Mouse (Mus musculus) G1E (cell line): ENCODE results near the gene Urad. TPM values are rescaled to one million over a fixed set of nuclear protein-coding genes. Genes with fewer than 3 reads are reported as not detected.

Experiments used
- ATAC-seq: 2 replicates; pipeline ENCODE4 v1.8.0; 2016; ENCODE audit warnings: mild to moderate bottlenecking; ENCODE audit not compliant: insufficient number of reproducible peaks, poor library complexity, low FRiP score, severe bottlenecking; ENCODE audit errors: extremely low read depth
- DNase-seq: peaks from one replicate; pipeline ENCODE4 v3.0.0; 2012; ENCODE audit warnings: low spot score
- H3K27me3 ChIP-seq: 2 replicates; pipeline ENCODE4 v1.6.1; 2012; ENCODE audit warnings: mild to moderate bottlenecking, low read length, inconsistent platforms; ENCODE audit not compliant: insufficient read depth
- H3K36me3 ChIP-seq: replicated peaks from 2 replicates; pipeline ENCODE3; 2012; ENCODE audit warnings: mild to moderate bottlenecking, inconsistent platforms
- H3K4me1 ChIP-seq: 2 replicates; pipeline ENCODE4 v1.6.1; 2012; ENCODE audit warnings: low read depth, low read length, inconsistent platforms, mixed read lengths; ENCODE audit not compliant: insufficient read depth
- H3K4me3 ChIP-seq: 2 replicates; pipeline ENCODE4 v1.5.1; 2012; ENCODE audit warnings: low read depth, mild to moderate bottlenecking, inconsistent platforms, low read length, moderate library complexity, mixed read lengths
- H3K9me3 ChIP-seq: replicated peaks from 2 replicates; pipeline ENCODE4 v1.6.1; 2012; ENCODE audit warnings: inconsistent platforms
- CTCF ChIP-seq: IDR thresholded peaks from 2 replicates; pipeline ENCODE4 v1.5.1; 2012; ENCODE audit warnings: low read depth, low read length, inconsistent platforms, mixed read lengths
- GATA1 ChIP-seq: IDR thresholded peaks from 2 replicates; pipeline ENCODE4 v1.6.1; 2012; ENCODE audit warnings: borderline replicate concordance, low read length, inconsistent platforms, mixed read lengths
- GATA2 ChIP-seq: IDR thresholded peaks from 2 replicates; pipeline ENCODE4 v1.6.1; 2012; ENCODE audit warnings: low read depth, low read length, inconsistent platforms, borderline replicate concordance
- POLR2AphosphoS5 ChIP-seq: IDR thresholded peaks from 2 replicates; pipeline ENCODE4 v1.6.1; 2012; ENCODE audit warnings: low read depth, low read length, inconsistent platforms; ENCODE audit not compliant: insufficient replicate concordance
- TAL1 ChIP-seq: conservative IDR thresholded peaks from 2 replicates; pipeline ENCODE4 v1.6.1; 2012; ENCODE audit warnings: low read depth, low read length, inconsistent platforms, mixed read lengths
- polyA plus RNA-seq: library from polyadenylated mRNA; stranded (reverse); fragments of >175 nt; gene quantifications from 2 replicates; pipeline ENCODE4 v1.2.3, GENCODE M21; 2012
- total RNA-seq, 2 experiments: library from RNA; stranded (forward) in 1 of 2; stranded (reverse) in 1 of 2; fragments of 200-1000 nt in 1 of 2; fragments of >200 nt in 1 of 2; fragmentation: Nextera tagmentation in 1 of 2; gene quantifications; 2 replicates each; pipeline ENCODE4 v1.2.3; 2014 to 2017

Urad gene
- total and polyA plus RNA-seq, 3 experiments: not detected

DNA sequence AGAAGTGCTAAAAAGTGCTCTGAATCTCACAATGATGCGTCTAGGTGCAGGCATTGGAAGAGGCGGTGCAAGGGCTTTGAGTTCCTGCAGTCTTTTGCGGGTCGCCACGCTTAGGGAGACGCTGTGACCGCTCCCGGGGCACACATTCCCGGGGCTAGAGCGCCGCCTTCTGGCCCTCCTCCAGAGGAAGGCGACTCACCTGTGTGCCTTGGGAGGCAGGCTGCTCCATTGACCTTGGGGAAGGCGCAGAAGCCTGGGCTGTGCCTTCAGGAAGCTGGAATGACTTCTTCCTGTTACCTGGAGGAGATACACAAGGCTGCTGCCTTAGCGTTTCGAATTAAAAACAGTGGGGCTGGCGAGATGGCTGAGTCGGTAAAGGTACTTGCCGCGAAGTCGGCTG lies 28.1 kb downstream of the Urad start:
- TF ChIP-seq GATA1: no peak
- H3K36me3 ChIP-seq: no peaks in the 10 kb centered on the region
- no peak for DNase-seq
- H3K27me3 ChIP-seq: peaks cover 19% of the 10 kb centered on the region
- no peaks in the 10 kb centered on the region; the same call in 1 of the 2 replicates for H3K4me1 ChIP-seq
- H3K4me3 ChIP-seq: no peak overlapping the region
- H3K9me3 ChIP-seq: no peaks in the 10 kb centered on the region
- no peak for ATAC-seq

DNA sequence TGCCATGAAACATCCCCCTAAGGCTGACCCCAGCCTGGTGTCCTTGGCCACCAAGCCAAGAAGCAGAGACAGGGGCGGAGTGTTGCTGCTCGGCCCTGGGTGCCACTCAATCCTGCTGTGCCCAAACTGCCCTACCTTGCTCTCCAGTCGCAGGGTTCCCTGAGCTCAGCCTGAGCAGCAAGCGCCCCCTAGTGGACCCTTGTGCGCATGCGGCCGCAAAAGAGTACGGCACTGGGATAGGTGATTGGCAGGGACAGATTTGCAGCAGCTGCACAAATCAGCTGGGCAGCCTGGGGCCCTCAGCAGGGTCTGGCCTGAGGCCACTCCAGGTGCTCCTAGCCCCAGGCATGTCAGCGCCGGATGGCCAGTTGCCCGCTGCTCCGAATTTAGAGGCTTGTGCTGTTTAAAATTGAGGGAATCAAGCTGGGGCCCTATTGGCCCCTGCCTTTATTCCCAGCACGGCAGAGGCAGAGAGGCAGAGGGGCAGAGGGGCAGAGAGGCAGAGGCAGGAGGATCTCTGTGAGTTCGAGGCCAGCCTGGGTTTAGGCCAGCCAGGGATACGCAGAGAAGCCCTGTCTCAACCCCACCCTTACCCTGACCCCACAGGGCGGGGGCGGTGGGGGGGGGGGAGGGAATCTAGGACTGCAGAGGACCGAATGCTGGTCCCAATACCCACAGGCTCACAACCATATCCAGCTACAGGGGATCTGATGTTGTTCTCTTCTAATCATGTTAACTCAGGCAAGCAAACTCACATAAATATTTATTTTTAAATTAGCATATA lies 28.9 kb downstream of the Urad start:
- peak; percentile 45 for DNase-seq
- no peaks in the 10 kb centered on the region for H3K36me3 ChIP-seq
- peak; percentile 66 for ATAC-seq
- no peaks in the 10 kb centered on the region; the same call in 1 of the 2 replicates for H3K4me1 ChIP-seq
- TF ChIP-seq POLR2AphosphoS5 (no peak), CTCF (peak; percentile 82), GATA2 (no peak), GATA1 (no peak), TAL1 (no peak)
- no peak overlapping the region for H3K4me3 ChIP-seq
- H3K9me3 ChIP-seq: no peaks in the 10 kb centered on the region
- H3K27me3 ChIP-seq: peaks cover 17% of the 10 kb centered on the region

DNA sequence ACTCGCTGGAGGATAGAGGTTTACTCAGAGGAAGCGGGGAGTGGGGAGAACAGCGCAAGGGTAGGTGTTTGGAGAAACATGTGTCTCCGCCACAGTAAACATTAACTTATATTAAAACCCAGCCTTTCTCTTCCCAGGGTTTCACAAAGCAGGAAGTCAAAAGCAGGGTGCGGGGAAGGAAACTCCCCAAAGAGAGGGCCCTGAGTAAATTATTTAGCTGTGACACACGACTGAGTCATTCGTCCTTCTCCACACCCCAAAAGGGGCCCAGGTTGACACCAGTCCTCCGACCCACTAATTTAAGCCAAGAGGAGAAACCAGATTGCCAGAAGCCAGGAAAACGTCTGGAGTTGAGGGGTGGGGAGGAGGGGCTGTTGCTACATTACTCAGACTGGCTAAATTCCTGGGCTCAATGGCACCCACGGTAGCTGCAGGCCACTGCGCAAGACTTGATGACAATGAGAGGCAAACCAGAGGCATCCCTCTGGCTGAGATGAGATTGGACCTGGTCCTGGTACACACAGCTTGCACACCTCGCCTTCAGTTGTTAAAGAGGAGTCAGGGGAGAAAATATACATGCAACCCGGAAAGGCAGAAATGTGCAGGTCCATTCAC lies 29.6 kb downstream of the Urad start:
- Histone ChIP-seq H3K4me1 (no peaks in the 10 kb centered on the region; the same call in 1 of the 2 replicates), H3K36me3 (no peaks in the 10 kb centered on the region), H3K9me3 (no peaks in the 10 kb centered on the region), H3K27me3 (peaks cover 17% of the 10 kb centered on the region), H3K4me3 (no peak overlapping the region)
- TF ChIP-seq GATA2 (no peak), CTCF (no peak), POLR2AphosphoS5 (no peak), TAL1 (no peak), GATA1 (no peak)
- DNase-seq (no peak), ATAC-seq (no peak)

DNA sequence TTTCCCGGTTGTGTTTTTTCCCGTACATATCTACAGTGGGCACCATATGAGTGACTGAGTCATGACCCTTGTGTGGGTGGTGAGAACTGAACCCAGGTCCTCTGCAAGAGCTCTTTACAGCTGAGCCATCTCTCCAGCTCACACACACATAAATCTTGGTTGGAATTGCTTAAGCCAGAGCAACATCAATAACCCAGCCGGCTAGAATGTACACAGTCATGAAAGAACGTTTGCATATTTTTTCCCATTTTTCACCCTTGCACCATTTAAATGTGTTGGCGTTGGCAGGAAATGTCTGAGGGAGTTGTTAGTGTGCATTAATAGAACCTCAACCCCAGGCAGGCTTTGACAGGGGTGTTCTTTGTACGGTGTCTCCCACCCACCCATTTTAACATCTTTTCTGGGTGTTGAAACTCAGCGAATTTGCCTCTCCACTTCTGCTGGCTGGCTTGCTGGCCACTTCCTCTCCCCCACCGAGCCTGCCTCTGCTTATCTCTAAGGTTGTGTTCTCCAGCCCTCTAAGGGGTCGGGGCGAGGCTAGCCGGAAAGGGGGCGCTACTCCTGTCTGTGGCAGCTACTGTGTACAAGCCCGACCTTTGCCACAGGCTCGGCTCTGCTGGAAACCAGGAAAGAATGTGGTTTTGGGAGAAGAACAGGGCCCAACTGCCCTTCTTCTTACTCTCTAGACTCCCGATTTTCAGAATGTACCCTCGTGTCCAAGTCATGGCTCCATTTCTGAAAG lies 30.3 kb downstream of the Urad start:
- H3K9me3 ChIP-seq: no peaks in the 10 kb centered on the region
- H3K4me3 ChIP-seq: no peak overlapping the region
- ATAC-seq (no peak), DNase-seq (no peak)
- TF ChIP-seq CTCF (no peak), TAL1 (no peak), GATA2 (no peak), POLR2AphosphoS5 (no peak), GATA1 (no peak)
- no peaks in the 10 kb centered on the region for H3K36me3 ChIP-seq
- H3K27me3 ChIP-seq: peaks cover 17% of the 10 kb centered on the region
- H3K4me1 ChIP-seq: no peaks in the 10 kb centered on the region; the same call in 1 of the 2 replicates

DNA sequence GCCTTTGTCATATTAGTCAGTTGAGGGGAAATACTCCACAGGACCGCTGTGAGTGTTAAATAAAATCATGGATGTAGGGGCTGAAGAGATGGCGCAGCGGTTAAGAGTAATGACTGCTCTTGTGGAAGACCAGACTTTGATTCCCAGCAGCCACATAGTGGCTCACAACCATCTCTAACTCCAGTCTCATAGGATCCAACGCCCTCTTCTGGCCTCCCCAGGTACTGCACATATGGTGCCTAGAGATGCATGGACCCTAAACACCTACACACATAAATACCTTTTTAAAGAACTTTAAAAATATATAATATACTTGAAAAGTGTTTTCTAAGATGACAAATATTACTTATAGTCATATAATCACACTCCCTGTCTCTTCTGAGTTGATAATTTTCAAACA lies 37.9 kb downstream of the Urad start:
- no peak for DNase-seq
- no peak for ATAC-seq

DNA sequence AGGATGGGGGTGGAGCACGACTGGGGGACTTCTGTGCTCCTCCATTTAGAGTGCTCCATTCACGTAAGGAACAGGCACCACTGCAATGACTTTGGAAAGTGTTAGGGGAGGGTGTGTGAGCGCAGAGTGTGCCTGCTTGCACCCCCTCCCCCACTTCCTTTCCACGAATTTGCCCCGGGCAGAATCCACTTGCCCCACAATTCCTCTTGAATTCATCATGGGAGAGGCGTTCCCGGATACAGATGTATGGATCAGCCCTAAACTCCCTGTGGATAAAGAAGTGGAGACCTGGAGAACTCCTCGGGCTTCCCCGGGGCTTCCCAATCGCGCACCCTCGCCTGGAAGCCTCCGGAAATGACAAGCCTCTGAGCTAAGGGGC lies 44.7 kb downstream of the Urad start:
- Histone ChIP-seq H3K36me3 (no peaks in the 10 kb centered on the region), H3K9me3 (no peaks in the 10 kb centered on the region), H3K4me3 (no peak overlapping the region), H3K27me3 (peaks cover 22% of the 10 kb centered on the region), H3K4me1 (no peaks in the 10 kb centered on the region)
- ATAC-seq (no peak), DNase-seq (no peak)
- no peak for TF ChIP-seq TAL1
- TF ChIP-seq GATA1: no peak
- no peak for TF ChIP-seq GATA2
- no peak for TF ChIP-seq CTCF
- no peak for TF ChIP-seq POLR2AphosphoS5

More for the DNA sequence above, 37.9 kb downstream of the Urad start:
- Histone ChIP-seq H3K36me3 (no peaks in the 10 kb centered on the region), H3K4me1 (no peaks in the 10 kb centered on the region), H3K4me3 (no peak overlapping the region), H3K9me3 (no peaks in the 10 kb centered on the region), H3K27me3 (peaks cover 3% of the 10 kb centered on the region; the same call in 1 of the 2 replicates)
- TF ChIP-seq CTCF (0 out of 2 replicates have a peak, but pooled peaks have one; percentile 12), GATA1 (no peak), TAL1 (no peak), GATA2 (no peak)
